Mouse (Mus musculus) forebrain, postnatal 0 days (tissue): ENCODE measurements at regions not wholly inside any gene's neighbourhood (a gene's known extent, or its start where the extent isn't known, plus 50 kb on each side); places are given as distances from the start of the nearest gene placed in this dataset.
A peak's percentile ranks its signal among the peaks of the same experiment; 100 is the strongest.

Source experiments
- ATAC-seq: fragments of 200-750 bp; cut with Nextera tagmentation; 2 replicates; pipeline ENCODE4 v1.8.0; 2017; ENCODE audit warnings: mild to moderate bottlenecking, moderate library complexity
- DNase-seq: peaks from one replicate; pipeline ENCODE4 v3.0.0-alpha.2; 2015
- H3K27ac ChIP-seq: fragments of 300-500 bp; sonication (generic); 2 replicates; pipeline ENCODE4 v1.5.1; 2014; ENCODE audit warnings: low read depth, mild to moderate bottlenecking, antibody characterized with exemption, low read length, moderate library complexity, mixed read lengths
- H3K27me3 ChIP-seq: fragments of 300-500 bp; sonication (generic); 2 replicates; pipeline ENCODE4 v1.6.1; 2014; ENCODE audit warnings: mild to moderate bottlenecking, low read length, mixed read lengths; ENCODE audit not compliant: insufficient read depth
- H3K36me3 ChIP-seq: fragments of 300-500 bp; sonication (generic); 2 replicates; pipeline ENCODE4 v1.6.1; 2014; ENCODE audit warnings: mild to moderate bottlenecking, moderate library complexity; ENCODE audit not compliant: insufficient read depth
- H3K4me1 ChIP-seq: fragments of 300-500 bp; sonication (generic); 2 replicates; pipeline ENCODE4 v1.6.1; 2014; ENCODE audit warnings: antibody characterized with exemption; ENCODE audit not compliant: insufficient read depth
- H3K4me2 ChIP-seq: fragments of 300-500 bp; sonication (generic); 2 replicates; pipeline ENCODE4 v1.6.1; 2014; ENCODE audit warnings: low read depth, mild to moderate bottlenecking, moderate library complexity
- H3K4me3 ChIP-seq: fragments of 300-500 bp; sonication (generic); 2 replicates; pipeline ENCODE4 v1.5.1; 2014; ENCODE audit warnings: low read depth, low read length, mixed read lengths
- H3K9ac ChIP-seq: fragments of 300-500 bp; sonication (generic); 2 replicates; pipeline ENCODE4 v1.6.1; 2014; ENCODE audit warnings: mild to moderate bottlenecking
- H3K9me3 ChIP-seq: fragments of 300-500 bp; sonication (generic); 2 replicates; pipeline ENCODE4 v1.6.1; 2016; ENCODE audit warnings: low read length
- CTCF ChIP-seq: sonication (generic); IDR thresholded peaks from 2 replicates; pipeline ENCODE4 v1.5.1; 2016; ENCODE audit warnings: antibody characterized with exemption, control low read depth, low read depth
- WGBS: fragments of 180-500 bp; shearing (Covaris S2); extraction: QIAGEN DNeasy Blood & Tissue Kit; methylation state at CpG from one replicate; pipeline ENCODE4 v1.1.7; 2014; 5-methylcytosine and 5-hydroxymethylcytosine counted together

- ATAC-seq: no peak
- TF ChIP-seq CTCF: no peak
- no peak overlapping the region for H3K4me2 ChIP-seq
- WGBS: 91% methylated on average over 8 of the region's 8 CpGs
- H3K4me3 ChIP-seq: no peak overlapping the region
- no peaks in the 10 kb centered on the region for H3K27me3 ChIP-seq
- H3K4me1 ChIP-seq: no peaks in the 10 kb centered on the region
- no peak overlapping the region for H3K27ac ChIP-seq
- no peak for DNase-seq
- no peaks in the 10 kb centered on the region for H3K36me3 ChIP-seq
- no peaks in the 10 kb centered on the region for H3K9me3 ChIP-seq
- H3K9ac ChIP-seq: no peak overlapping the region
Observed at GRCm38 (mm10) chr3:101524905-101525304, 79.6 kb downstream of the Atp1a1 start.

- H3K4me3 ChIP-seq: no peak overlapping the region
- no peaks in the 10 kb centered on the region for H3K9me3 ChIP-seq
- WGBS: 74% methylated on average over 6 of the region's 6 CpGs
- H3K4me2 ChIP-seq: no peak overlapping the region
- DNase-seq (no peak), ATAC-seq (no peak)
- no peak overlapping the region for H3K9ac ChIP-seq
- H3K27ac ChIP-seq: no peak overlapping the region
- H3K36me3 ChIP-seq: no peaks in the 10 kb centered on the region
- TF ChIP-seq CTCF: no peak
- no peaks in the 10 kb centered on the region for H3K4me1 ChIP-seq
- no peaks in the 10 kb centered on the region for H3K27me3 ChIP-seq
Observed at GRCm38 (mm10) chr3:101524444-101524843, 80.0 kb downstream of the Atp1a1 start.

GRCm38 (mm10) chr3:101523239-101523638 is 81.2 kb downstream of the Atp1a1 start:
- Histone ChIP-seq H3K4me3 (no peak overlapping the region), H3K4me2 (no peak overlapping the region), H3K27me3 (no peaks in the 10 kb centered on the region), H3K27ac (no peak overlapping the region), H3K36me3 (no peaks in the 10 kb centered on the region), H3K4me1 (no peaks in the 10 kb centered on the region), H3K9me3 (no peaks in the 10 kb centered on the region), H3K9ac (no peak overlapping the region)
- WGBS: 65% methylated on average over 5 of the region's 5 CpGs
- ATAC-seq (no peak), DNase-seq (no peak)
- TF ChIP-seq CTCF: no peak

GRCm38 (mm10) chr3:101522246-101522920 is 82.1 kb downstream of the Atp1a1 start:
- Histone ChIP-seq H3K9ac (no peak overlapping the region), H3K27ac (no peak overlapping the region), H3K27me3 (no peaks in the 10 kb centered on the region), H3K9me3 (no peaks in the 10 kb centered on the region), H3K4me3 (no peak overlapping the region), H3K36me3 (no peaks in the 10 kb centered on the region), H3K4me1 (no peaks in the 10 kb centered on the region), H3K4me2 (no peak overlapping the region)
- DNase-seq (peak; percentile 52), ATAC-seq (peak; percentile 50)
- no peak for TF ChIP-seq CTCF
- 29% methylated on average over 9 of the region's 9 CpGs for WGBS

- 87% methylated on average over 5 of the region's 5 CpGs for WGBS
- ATAC-seq (no peak), DNase-seq (no peak)
- H3K4me3 ChIP-seq: no peak overlapping the region
- no peak for TF ChIP-seq CTCF
- no peak overlapping the region for H3K4me2 ChIP-seq
- no peak overlapping the region for H3K9ac ChIP-seq
- H3K36me3 ChIP-seq: no peaks in the 10 kb centered on the region
- no peaks in the 10 kb centered on the region for H3K27me3 ChIP-seq
- H3K4me1 ChIP-seq: 0 out of 2 replicates have a peak, but pooled peaks cover 3% of the 10 kb centered on the region
- no peaks in the 10 kb centered on the region for H3K9me3 ChIP-seq
- no peak overlapping the region for H3K27ac ChIP-seq
Observed at GRCm38 (mm10) chr3:101521155-101521554, 83.3 kb downstream of the Atp1a1 start.

GRCm38 (mm10) chr3:101520115-101520514 is 84.4 kb downstream of the Atp1a1 start:
- 84% methylated on average over 6 of the region's 6 CpGs for WGBS
- Histone ChIP-seq H3K4me1 (0 out of 2 replicates have a peak, but pooled peaks cover 3% of the 10 kb centered on the region), H3K9me3 (no peaks in the 10 kb centered on the region), H3K4me2 (no peak overlapping the region), H3K9ac (no peak overlapping the region), H3K27me3 (no peaks in the 10 kb centered on the region), H3K36me3 (no peaks in the 10 kb centered on the region), H3K4me3 (no peak overlapping the region), H3K27ac (no peak overlapping the region)
- no peak for ATAC-seq
- TF ChIP-seq CTCF: no peak
- no peak for DNase-seq

- Histone ChIP-seq H3K27me3 (no peaks in the 10 kb centered on the region), H3K36me3 (no peaks in the 10 kb centered on the region), H3K4me1 (0 out of 2 replicates have a peak, but pooled peaks cover 3% of the 10 kb centered on the region), H3K9me3 (no peaks in the 10 kb centered on the region), H3K4me2 (no peak overlapping the region), H3K9ac (no peak overlapping the region), H3K27ac (no peak overlapping the region), H3K4me3 (no peak overlapping the region)
- ATAC-seq: no peak
- 91% methylated on average over 5 of the region's 5 CpGs for WGBS
- no peak for DNase-seq
- TF ChIP-seq CTCF: no peak
Observed at GRCm38 (mm10) chr3:101519551-101519950, 84.9 kb downstream of the Atp1a1 start.
